Mouse (Mus musculus) adrenal gland, postnatal 4 days (tissue): Measurements from ENCODE around the gene Slc1a2. TPM values are rescaled to one million over a fixed set of nuclear protein-coding genes. Genes with fewer than 3 reads are reported as not detected.

Experiments
- DNase-seq, 2 experiments: peaks; one replicate each; pipeline ENCODE4 v3.0.0; 2021 to 2022; ENCODE audit warnings: low spot score in 2 of 2, mixed read lengths in 2 of 2
- long read RNA-seq, 2 experiments: library from polyadenylated mRNA; stranded (forward); transcript quantifications; one replicate each; pipeline ENCODE4 v2.0.0; 2021
- total RNA-seq, 2 experiments: library from RNA; stranded (reverse); gene quantifications; 2 replicates each; pipeline ENCODE4 v1.2.3; 2021

Gene Slc1a2
- 1 to 10 TPM in 1 of 2 experiments, under 1 TPM in 1; 0.45 to 1.6 TPM for total RNA-seq
- long read RNA-seq, experiment 1, result 0 reads
- long read RNA-seq, experiment 2, partial matches to known transcripts, result 1 of 1 reads
- long read RNA-seq, experiment 2, other reads (novel, unspliced or antisense), result 0 of 1 reads

DNA sequence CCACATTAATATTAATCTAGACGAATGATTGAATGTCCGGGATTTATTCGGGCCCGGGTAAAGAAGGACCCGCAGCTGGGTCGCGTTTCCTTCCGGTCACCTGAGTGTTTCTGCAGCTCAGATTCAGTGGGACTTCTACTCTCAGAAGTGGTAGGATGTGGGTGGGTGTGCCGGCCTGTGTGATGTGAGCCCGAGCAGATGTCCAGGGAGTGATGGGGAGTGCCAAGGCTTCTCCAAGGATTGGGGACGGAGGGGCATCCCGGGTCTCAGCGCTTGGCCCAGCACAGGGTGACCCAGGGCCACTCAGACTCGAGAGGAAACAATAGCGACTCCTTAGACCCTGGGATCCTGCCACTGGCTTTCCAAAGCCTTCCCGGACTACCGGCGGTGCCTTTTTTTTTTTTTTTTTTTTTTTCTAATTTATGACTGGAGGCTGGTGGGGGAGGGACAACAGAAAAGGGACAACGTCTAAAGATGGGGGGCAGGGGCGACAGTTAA lies at the start of gene Slc1a2:
Gene Slc1a2, plus strand, starts transcription at position 497 of the 498 bp plus-strand sequence.
- DNase-seq, result no peak

- no peak for DNase-seq
Measured at GRCm38 (mm10) chr2:102610485-102610884, 48.0 kb upstream of the Slc1a2 start.

GRCm38 (mm10) chr2:102616637-102617036 lies 41.8 kb upstream of the Slc1a2 start:
- DNase-seq, result no peak

DNA sequence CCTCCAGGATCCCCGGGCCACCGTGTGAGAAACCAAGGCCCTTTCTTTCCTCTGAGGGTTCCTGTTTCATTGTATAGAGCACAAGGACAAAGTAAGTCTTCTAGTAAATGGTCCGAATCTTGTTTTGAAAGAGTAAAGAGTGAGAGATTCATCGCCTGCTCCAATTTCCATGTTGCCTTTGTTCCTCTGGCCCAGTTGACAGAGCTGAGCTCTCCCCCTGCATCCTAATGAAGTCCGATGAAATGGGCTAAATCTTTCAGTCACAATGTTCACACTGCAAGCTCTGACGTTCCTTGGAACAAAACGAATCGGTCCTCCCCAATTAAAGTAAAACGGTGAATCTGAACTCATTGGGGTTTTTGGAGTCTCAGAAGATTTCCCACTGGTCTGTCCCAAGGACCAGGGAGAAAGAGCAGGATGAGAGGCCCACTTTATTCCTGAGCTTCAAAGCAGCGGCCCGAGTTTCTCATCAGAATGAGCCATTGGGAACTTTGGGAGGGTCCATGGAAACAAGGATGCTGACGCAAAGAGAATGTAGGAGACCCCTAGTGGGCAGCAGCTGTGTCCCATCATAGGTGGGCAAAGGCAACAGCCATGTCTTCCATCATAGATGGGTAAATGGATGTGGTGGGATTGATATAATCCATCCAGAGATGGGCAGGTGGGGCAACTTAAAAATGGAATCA lies 37.6 kb upstream of the Slc1a2 start:
- DNase-seq, result no peak

DNA sequence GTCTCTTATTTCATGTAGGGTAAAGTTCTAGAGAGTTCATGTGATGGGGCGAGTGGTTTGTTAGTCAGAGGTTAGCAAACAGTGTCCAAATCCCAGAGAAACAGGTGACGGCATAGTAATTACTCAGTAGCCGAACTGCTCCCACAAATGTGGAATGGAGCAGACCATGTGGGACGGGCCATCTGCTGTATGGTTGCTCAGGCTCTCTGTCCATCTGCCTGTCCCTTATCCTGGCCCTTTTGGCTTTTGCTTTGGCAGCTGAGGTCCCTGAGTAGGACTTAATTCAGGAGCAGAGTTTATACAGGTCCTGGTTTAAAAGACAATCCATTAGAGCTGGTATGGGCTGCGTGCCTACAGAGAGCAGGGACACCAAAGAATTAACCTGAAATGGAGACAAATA lies 36.3 kb upstream of the Slc1a2 start:
- DNase-seq, result no peak

DNA sequence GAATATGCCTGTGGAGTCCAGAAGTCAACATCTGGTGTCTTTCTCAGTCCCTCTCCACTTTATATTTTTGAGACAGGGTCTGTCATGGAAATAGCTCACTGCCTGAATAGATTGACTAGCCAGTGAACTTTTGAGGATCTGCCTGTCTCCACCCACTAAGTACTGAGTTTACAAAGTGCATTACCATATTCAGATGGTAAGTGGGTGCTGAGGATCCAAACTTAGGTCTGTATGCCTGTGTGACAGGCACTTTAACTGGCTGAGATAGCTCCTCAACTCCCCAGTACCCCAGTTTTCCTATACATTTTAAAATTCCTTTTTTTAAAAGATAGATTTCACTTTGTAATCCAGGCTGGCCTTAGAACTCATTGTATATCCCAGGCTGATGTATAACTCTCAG lies 35.5 kb upstream of the Slc1a2 start:
- no peak for DNase-seq

DNA sequence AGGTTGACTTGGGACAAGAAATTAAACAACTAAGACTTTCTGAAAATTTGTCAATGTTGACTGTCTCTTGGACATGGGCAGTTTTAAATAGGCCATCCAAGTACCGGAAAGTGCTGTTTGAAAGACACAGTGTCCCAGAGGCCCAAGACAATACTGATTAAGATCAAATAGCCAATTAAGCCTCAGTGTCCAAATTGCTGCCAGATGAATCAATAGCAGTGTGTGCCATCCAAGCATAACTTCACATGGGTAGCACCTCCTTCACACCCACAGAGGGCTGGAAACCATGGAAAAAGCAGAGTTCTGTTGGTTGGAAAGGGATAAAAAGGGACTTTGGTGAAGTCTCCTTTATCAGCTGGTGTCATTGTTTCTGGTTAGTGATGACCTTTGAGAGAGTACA lies 33.9 kb upstream of the Slc1a2 start:
- DNase-seq, result no peak

- DNase-seq, result no peak
Measured at GRCm38 (mm10) chr2:102632361-102632760, 26.1 kb upstream of the Slc1a2 start.

- no peak for DNase-seq
Measured at GRCm38 (mm10) chr2:102634010-102634409, 24.4 kb upstream of the Slc1a2 start.

GRCm38 (mm10) chr2:102635523-102636060 lies 22.9 kb upstream of the Slc1a2 start:
- no peak for DNase-seq

DNA sequence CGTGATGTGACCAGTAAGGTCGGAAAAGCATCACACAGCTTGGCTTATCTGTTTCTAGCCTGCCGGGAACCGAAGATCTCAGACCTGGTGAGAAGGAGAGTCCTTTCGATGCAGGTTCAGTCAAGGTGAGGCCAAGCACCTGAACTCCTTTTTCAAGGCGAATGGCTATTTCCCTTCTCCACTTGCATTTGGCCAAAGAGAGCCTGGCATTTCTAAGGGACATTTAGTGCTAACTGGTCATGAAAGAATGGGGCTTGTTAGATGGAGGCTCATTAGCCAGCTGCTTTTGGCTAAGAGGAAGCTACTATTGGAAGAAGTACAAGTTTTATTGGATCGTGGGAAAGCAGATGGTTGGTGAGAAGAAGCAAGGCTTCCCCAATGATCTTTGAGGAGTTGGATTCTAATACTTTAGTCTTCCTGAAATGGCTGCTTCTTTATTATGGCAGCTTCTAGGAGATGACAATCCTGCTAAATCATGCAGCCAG lies 22.3 kb upstream of the Slc1a2 start:
- no peak for DNase-seq

GRCm38 (mm10) chr2:102638140-102638539 lies 20.3 kb upstream of the Slc1a2 start:
- DNase-seq, result no peak

DNA sequence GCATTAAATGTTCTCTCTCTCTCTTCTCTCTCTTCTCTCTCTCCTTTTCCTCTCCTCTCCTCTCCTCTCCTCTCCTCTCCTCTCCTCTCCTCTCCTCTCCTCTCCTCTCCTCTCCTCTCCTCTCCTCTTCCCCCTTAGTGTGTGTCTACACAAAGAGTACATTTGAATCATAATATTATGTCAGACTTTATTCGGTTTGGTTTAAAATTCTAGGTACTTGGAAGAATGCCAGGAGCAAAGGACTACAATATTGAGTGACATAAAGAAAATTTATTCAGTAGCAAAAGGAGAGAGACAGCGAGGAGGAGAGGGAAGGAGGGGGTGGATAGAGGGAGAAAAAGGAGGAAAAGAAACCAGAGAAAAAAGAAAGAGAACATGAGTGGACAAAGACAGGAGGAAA lies 19.8 kb upstream of the Slc1a2 start:
- DNase-seq, result no peak

- DNase-seq, result no peak
Measured at GRCm38 (mm10) chr2:102648845-102649500, 9.5 kb upstream of the Slc1a2 start.

DNA sequence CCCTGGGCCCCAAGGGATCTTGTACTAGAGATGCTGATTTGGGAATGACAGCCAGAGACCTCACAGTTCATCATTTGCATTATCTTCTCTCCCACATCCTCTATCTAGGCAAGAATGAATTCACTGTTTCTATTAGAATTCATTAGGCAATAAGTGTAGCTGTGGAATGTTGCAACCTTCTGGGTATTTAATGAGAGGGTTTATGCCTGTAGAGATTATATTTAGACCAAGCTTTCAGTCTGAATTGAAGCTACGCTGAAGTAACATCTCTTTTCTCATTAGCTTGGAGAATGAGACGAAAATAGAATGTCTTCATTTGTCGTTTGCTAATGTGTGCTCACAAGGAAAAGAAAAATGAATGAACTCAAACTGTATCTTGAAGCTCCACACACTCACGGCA lies 8.1 kb upstream of the Slc1a2 start:
- DNase-seq, result no peak

- no peak for DNase-seq
Measured at GRCm38 (mm10) chr2:102655966-102656725, 2.3 kb upstream of the Slc1a2 start.

- DNase-seq, result no peak
Measured at GRCm38 (mm10) chr2:102657726-102658125, 733 bp upstream of the Slc1a2 start.

DNA sequence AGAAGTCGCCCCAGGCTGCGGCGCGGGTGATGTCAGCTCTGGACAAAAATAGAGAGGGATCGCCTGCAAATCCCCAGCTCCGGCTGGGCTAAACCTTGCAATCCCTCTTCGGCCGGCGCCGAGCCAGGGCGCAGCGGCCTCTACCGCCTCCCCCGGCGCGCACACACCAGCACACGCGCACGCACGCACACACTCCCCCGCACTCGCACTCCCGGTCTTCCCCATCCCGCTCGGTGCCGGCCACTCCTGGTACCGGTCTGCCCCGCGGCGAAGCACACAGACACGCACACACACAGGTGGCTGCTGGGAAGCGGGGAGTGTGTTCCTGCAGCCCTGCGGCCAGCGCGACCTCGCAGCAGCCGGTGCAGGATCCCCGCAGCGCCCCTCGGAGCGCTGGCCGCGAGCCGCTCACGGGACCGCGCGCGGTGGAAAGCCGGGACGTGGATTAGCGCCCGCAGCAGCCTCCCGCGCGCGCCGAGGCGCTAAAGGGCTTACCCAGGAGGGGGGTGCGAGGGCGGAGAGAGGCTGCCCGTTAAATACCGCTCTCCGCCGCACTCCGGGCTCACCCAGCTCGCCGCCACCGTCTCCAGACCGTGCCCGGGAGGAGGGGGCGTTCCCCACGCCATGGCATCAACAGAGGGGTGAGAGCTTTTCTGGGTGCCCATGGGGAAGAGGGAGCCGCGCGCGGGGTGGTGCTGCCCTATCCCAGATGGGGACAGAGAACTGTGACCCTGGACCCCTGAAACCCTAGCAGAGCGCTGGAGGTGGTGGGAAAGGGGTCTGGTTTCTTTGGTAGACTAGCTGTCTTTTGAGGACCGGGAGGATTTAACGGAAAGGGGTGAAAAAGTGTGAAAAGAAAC lies 432 bp downstream of the Slc1a2 start:
- DNase-seq, result peak in 1 of 2 experiments; percentile 7

- DNase-seq, result no peak
Measured at GRCm38 (mm10) chr2:102659521-102659830, 1.0 kb downstream of the Slc1a2 start.

GRCm38 (mm10) chr2:102661052-102661451 lies 2.6 kb downstream of the Slc1a2 start:
- no peak for DNase-seq

- no peak for DNase-seq
Measured at GRCm38 (mm10) chr2:102662911-102663310, 4.5 kb downstream of the Slc1a2 start.
